Mouse (Mus musculus): ENCODE results near the gene Clrn3.

- TF ChIP-seq CTCF (IDR thresholded peaks at IDR 0.05; ENCODE audit: extremely low read depth, insufficient read length, insufficient replicate concordance, low read depth, low read length) (no peak), POLR2A (IDR thresholded peaks at IDR 0.05; ENCODE audit: low read depth, low read length) (no peak)
These were observed 614 bp upstream of the Clrn3 start for GRCm38 (mm10) chr7:135529068-135529467.

All from small intestine, adult 2 months (tissue).